Mouse (Mus musculus) NIH3T3 (cell line): ENCODE measurements around the gene Fam13a.

Experiments used
- DNase-seq: peaks from one replicate; pipeline ENCODE4 v3.0.0-alpha.2; 2012; ENCODE audit warnings: low read depth

Fam13a gene

DNA sequence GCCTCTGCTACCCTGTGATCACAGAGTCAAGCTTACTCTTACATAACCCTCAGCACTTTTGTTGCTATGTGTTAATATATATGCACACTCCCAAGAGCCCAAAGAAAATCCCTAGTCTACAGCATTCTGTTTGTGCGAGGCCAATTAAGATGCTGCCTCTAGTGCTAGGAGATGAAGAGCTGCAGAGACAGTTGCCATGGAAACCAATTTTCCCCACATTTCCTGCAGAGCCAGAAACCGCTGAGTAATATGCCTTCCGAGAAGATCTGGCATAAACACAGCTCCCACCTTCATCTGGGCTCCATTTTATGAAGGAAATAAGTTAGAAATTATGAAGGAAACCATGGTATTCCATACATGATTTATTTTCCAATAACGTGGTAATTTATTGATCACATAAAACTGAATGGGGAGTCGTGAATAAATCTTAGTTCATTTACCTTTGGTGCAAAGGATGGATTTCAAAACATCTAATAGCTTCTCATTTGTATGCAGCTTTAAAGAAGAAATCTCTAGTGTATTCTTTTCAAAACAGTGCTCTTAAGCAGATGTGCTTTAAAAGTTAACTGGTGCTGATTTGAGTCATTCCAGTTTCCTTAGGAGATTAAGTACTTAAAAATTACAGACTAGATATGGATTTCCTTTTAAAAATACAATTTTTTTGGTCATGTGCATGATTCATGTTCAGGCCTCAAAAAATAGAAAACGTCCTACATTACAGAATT lies 91.0 kb downstream of the Fam13a start:
- peak; percentile 26 for DNase-seq

DNA sequence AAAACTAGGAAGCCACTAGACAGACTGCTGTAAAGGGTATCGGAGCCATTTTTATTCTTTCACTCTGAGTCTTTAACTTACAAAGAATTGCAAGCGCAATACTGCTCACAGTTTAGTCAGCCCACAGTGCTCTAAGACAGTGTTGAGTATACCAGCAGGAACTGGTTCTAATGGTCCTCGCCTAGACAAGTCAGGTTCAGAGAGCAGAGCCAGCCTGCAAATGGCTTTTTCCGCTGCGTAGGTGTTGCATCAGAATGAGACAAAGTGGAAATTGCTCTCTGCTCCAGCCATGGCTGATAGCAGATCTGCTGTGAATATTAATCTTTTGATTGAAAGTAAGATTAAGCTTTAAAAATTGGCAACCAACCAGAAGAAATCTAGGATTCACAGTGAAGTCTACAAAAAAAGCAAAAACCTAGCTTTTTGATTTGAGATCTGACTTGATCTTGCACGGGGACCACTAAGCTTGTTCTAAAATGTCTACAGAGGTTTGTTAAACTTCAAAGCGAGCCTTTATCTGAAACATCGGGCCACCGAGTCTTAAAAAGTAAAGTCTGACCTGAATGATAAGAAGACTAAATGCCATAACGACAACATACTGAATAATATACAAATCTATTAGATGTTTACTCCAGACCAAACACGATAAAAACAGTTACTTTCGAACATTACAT lies 91.7 kb downstream of the Fam13a start:
- DNase-seq: no peak

DNA sequence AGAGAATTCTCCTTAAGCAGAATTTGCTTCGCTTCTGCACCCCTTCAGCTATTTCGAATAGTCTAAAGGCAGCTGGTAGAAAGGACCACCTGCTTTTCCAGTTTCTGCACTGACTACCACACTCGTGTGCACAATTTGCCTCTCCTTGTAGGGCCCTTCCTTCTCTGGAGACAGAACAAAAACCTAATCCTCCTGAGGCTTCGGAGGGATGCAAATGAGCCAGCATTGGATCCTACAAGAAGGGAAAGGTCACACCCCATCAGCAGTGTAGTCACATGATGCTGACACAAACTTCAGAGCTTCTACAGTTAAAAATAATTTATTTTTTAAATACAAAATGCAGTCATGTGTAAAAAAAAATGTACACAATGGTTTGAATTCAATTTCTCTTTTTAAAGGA lies 93.2 kb downstream of the Fam13a start:
- no peak for DNase-seq

GRCm38 (mm10) chr6:58929911-58930431 lies 94.4 kb downstream of the Fam13a start:
- peak; percentile 76 for DNase-seq

DNA sequence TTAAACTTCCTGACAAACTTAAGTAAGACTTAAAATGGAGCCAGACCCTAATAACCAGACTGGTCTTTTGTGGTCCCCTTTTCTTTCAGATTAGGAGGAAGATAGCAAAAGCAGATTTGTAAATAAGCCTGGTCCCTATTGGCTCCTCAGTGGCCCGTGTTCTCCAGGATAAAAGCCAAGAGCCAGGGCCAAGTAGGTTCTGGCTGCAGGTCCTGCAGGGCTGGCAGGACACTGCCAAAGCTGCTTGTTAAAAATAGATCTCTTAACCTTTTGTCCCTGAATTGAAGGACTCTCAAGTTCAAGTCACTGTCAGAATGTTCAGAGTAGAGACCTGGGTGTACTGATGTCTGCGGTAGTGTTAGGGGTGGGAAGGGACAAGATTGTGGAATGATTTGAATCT lies 96.5 kb downstream of the Fam13a start:
- peak; percentile 24 for DNase-seq

- DNase-seq: no peak
Observed at GRCm38 (mm10) chr6:58922511-58922910, 101.8 kb downstream of the Fam13a start.

DNA sequence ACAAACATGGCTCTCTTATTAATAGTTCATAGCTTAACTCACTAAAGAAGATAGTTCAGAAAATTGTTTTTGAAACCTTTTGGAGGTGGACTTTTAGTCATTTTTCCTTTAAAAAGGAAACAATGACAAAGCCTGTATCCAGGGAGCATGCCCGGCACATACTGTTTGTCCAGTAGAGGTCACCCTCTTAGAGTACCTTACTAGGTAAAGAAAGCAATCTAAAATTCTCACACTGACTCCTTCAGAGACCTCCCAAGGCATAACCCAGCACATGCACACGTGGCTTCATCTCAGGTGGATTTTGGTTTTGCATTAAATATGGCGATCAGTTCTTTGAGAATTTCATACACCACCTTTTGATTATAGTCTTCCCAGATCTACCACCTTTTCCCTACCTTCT lies 102.7 kb downstream of the Fam13a start:
- peak; percentile 36 for DNase-seq

DNA sequence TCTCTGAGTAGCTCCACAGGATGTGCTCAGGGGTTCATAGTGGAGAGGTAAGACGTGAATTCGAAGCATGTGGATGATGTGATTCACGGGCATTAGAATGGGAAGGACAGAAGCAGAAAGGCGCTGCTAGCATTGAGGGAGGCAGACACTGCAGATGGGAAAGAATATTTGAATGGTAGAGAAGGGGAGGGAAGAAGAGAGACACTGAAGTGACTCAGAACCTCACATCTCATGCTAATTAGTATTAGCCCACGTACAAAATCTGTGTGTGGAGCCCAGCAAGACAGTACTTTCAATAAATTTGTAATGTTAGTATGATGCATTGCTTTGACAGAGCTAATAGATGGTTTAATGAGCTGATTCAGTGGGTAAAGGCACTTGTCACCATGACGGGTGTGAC lies 103.6 kb downstream of the Fam13a start:
- DNase-seq: no peak

DNA sequence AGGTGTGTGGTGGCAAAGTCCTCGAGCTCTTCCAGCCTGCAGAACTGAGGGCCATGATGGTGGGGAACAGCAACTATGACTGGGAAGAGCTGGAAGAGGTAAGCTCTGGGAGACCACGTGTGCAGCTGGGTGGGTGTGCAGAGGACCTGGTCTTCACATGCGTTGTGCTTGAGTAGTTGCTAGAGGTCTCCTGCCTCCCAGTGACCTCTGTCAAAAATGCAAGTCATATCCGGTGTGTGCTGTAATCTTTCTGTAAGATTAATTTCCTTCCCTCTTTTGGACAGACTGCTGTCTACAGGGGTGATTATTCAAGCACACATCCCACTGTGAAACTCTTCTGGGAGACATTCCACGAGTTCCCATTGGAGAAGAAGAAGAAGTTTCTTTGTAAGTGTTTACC lies 107.9 kb downstream of the Fam13a start:
- DNase-seq: no peak

DNA sequence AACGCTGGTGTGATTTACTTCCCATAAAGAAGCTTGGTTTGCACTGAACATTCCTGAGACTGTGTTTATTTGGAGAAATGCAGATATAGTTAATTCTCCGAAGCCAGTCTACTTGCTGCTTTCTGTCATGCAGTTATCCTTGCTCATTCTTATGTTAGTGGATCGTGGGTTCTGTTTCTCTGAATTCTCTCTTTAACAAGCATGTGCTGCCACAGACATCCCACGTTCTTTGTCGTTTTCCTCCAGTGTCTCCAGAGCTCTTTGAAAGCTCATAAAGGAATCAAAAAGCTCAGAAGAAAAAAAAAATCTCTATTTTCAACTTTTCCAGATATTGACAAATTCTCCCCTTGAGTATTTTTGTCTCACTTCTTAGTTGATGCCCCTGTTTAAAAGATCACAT lies 110.4 kb downstream of the Fam13a start:
- DNase-seq: no peak

- no peak for DNase-seq
Observed at GRCm38 (mm10) chr6:58913551-58913950, 110.8 kb downstream of the Fam13a start.

DNA sequence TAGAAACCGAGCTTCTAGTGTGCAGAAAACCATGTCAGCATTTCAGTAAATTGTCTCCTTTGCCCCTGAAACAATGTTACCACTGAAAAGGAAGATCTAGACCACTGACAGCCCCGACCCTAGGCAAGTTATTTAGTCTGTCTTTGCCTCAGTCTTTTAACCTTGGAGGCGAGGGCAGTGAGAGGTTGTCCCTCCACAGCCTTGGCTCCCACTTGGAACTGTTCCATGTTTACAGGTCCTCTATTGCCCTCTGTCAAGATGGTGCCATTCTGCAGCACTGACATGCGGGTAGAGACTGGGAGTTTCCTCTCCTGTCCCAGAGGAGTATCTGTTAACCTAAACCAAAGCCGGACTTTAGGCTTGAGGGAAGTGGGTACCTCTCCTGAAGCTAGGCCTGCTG lies 111.5 kb downstream of the Fam13a start:
- no peak for DNase-seq

GRCm38 (mm10) chr6:58907791-58908190 lies 116.6 kb downstream of the Fam13a start:
- DNase-seq: no peak

DNA sequence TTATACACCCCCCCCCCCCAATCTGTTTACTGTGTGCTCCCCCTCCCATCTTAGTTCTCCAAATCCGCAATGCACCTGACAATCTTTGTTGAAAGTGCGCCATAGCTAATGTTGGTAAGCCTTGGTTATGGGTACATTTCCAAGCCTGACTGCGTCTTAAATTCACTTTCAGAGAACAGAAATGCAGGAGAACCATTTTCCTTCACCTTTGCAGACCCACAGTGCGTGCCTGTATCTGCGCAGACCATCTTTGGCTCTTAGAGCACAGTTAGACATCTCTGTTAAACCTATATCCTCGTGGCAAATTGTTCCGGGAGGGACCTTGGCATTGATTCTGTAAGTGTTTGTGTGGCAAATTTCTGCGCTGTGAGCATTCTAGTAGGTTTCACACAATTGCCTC lies 117.0 kb downstream of the Fam13a start:
- DNase-seq: no peak

DNA sequence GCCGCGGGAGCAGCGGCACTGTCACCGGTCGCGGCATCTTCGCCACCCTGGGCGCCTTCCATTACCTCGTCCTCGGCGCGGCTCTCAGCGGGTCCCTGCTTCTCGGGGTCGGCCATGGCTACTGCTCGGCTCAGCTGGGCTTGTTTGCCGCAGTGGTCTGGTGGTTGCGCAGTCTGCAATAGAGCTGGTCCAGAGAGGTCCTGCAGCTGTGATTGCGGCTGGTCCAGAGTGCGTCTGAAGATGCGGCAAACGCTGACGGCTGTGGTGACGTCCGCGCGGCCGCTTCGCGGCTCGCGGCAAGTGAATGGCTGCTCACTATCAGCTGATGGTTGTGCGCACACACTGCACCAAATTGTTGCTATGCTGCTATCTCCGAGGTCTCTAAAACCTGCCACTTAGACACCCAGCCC lies 117.5 kb downstream of the Fam13a start, which contains the start of gene Nap1l5:
Gene Nap1l5 (minus strand): TSS at position 225 of the 410 bp plus-strand sequence.
- DNase-seq: peak; percentile 41

DNA sequence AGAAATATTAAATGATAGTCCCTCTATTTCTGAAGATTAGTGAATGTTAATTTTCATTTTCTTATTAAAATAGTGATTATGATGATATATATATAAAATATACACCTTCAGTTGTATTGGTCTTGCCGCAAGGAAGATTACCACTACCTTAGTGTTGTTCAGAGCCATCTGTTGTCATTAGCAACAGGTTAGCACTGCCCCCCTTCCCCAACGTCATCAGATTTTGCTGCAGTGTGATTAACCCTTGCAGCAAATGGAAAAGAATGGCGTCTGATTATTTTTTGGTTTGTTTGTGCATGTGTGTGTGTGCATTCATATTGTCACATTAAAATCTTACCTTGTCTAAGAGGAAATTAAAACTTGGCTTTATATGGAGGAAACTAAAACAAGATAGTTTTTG lies 119.8 kb downstream of the Fam13a start:
- DNase-seq: no peak

DNA sequence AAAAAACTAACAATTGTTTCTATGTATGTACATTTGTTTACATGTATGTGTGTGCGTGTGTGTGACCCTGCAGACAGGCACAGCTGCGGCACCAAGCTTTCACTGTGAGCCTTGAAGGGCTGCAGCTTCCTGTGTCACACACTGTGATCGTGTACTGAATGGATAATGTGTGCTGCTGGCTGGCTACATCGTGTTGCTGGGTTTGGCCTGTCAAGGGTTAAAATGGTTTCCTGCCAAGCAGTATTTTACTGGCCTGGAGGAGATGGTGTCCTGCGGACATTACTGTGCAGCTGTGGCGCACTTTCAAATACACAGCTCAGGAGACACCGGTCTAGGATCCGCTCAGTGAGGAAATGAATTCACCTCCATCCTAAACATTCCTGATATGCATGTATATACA lies 121.2 kb downstream of the Fam13a start:
- DNase-seq: no peak

GRCm38 (mm10) chr6:58900536-58900935 lies 123.8 kb downstream of the Fam13a start:
- no peak for DNase-seq

DNA sequence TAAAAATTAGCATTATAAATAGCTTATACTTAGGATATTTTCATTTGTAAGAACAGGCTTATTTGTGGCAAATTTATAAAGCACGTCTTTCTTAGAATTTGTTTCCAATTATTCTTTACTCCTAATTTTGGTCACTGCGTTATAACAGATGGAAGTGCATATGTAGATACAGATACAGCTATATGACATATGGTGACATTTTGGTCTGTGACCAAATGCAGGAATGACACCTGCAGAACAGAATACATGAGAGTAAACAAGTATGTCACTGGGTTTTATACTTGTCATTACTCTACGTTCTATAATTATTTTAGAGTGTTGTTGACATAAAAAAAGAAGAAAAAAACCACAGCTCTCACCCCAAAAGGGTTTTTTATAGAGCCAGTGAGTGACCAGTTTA lies 125.3 kb downstream of the Fam13a start:
- no peak for DNase-seq

DNA sequence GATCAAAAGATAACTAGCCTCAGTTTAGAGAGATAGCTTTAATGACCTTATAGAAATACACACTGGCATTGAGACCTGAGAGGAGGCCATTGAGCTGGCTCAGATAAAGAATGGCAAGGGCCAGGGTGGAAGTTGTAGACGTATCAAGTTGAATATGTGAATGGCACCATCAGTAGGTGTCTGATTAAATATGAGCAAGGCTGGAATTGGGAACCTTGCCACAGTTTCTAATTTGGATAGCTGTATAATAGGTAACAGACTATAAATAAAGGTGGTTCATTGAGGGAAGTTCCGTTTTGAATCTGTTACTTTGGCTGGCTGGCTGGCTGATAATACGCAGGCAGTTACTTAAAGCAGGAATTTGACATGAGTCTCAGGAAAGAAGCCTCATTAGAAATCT lies 127.7 kb downstream of the Fam13a start:
- DNase-seq: no peak

DNA sequence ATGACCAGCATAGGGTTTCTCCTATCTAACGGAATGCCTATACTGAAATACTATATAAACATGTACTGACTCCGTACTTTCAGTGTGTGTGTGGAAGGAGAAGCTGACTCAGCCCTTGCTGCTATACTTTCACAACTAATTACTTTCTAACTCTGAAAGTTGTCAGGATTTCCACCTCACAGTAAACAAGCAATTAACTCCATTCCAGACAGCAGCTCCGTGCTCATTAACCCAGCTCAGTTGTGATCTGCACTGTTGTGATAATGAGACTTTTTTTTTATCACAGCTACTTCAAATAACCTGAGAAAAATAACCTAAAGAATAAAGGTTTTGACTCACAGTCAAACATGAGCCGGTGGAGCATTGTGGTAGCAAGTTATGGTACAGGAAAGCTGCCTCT lies 129.4 kb downstream of the Fam13a start:
- DNase-seq: no peak

GRCm38 (mm10) chr6:58893307-58893706 lies 131.0 kb downstream of the Fam13a start:
- no peak for DNase-seq

DNA sequence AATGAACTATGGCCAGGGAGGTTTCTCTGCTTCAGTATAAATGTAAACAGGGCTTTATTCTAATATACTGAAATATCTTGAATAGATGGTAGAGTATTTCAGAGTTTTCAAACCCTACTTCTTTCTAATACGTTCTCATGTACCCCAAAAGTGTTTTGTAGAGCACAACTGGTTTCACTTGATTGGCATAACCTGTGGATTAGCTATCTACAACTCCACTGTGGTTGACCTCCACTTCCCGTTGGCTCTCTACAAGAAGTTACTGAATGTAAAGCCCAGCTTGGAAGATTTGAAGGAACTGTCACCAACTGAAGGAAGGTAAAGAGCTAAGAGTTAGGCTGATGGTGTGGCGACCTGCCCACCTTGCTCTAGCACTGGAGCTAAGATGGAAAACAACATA lies 134.4 kb downstream of the Fam13a start:
- no peak for DNase-seq

DNA sequence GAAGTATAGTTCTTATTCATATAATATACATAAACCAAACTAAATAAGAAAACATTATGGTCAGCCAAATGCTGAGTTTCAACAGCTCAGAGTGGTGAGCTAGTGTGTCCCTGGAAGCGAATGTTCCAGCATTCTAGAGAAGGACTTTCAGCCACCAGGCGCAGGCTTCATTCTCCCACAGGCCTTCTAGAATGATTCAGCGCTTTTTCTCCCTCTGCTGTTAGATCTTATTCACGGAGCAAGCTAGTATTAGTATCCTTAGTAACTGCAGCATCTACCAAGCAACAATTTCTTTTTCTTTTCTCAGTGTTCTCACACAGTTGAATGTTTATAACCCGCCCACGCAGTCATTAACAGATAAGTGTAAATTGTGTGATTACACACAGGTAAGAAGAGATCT lies 142.1 kb downstream of the Fam13a start:
- DNase-seq: peak; percentile 39
